Comparison of ENCODE assay signal across 20 mouse cellular contexts in the genomic region with DNA sequence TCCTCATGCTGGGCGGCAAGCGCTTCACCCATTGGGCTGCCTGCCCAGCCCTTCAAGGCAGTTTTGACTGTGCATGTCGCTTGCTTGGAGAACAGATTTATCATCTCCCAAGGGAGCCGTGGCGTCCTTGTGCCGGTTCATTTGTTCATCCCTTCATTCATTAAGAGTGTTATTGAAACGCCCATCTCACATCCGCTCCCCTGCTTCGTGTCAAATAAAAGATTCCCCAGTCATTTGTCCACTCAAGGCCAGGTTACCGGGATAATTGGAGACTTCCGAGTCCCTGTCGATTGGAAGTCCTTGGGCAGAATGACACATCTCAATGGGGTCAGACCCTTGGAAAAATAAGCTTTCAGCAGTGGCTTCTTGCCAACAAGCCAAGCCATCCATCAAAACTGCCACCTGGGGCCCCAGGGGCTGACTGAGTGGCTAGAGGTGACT.
DNase-seq lines count a peak whose midpoint lies in the region; ATAC-seq lines count a peak whose summit lies in the region.
"Had no signal": no experiment of that assay in that cellular context is flagged by ENCODE, and none has a peak within 500 bp of the region (broad histone marks: within the 10 kb centered on the region; RNA-seq: fewer than 3 reads in every experiment).

No protein-coding gene starts in this region.

- no peaks in the 10 kb centered on the region for H3K9me3 ChIP-seq in hindbrain, embryonic 11.5 days (ENCODE audit: control insufficient read depth, low read length)
- H3K9me3 ChIP-seq in hindbrain, embryonic 16.5 days (ENCODE audit: control insufficient read depth, low read length): peaks cover 4% of the 10 kb centered on the region
- H3K9me3 ChIP-seq in hindbrain, embryonic 14.5 days (ENCODE audit: control insufficient read depth, low read length): 0 out of 2 replicates have a peak, but pooled peaks cover 4% of the 10 kb centered on the region
- H3K9me3 ChIP-seq: embryonic facial prominence, embryonic 15.5 days; heart, embryonic 13.5 days; intestine, embryonic 15.5 days; limb, embryonic 10.5 days; midbrain, embryonic 13.5 days had no signal

- no peak overlapping the region for H3K4me2 ChIP-seq in hindbrain, embryonic 11.5 days (replicated peaks; ENCODE audit: low read depth, low read length)
- H3K4me2 ChIP-seq in hindbrain, embryonic 16.5 days (ENCODE audit: low read length): no peak overlapping the region
- no peak overlapping the region for H3K4me2 ChIP-seq in hindbrain, embryonic 14.5 days (replicated peaks)
- H3K4me2 ChIP-seq: embryonic facial prominence, embryonic 15.5 days; heart, embryonic 13.5 days; intestine, embryonic 15.5 days; midbrain, embryonic 13.5 days had no signal

- no peaks in the 10 kb centered on the region for H3K4me1 ChIP-seq in hindbrain, embryonic 11.5 days (replicated peaks; ENCODE audit: control insufficient read depth, insufficient read depth, low read length)
- peaks cover 3% of the 10 kb centered on the region for H3K4me1 ChIP-seq in hindbrain, embryonic 16.5 days (ENCODE audit: control insufficient read depth, insufficient read depth, low read depth, low read length)
- no peaks in the 10 kb centered on the region for H3K4me1 ChIP-seq in hindbrain, embryonic 14.5 days (replicated peaks; ENCODE audit: control insufficient read depth, insufficient read depth, low read length)
- H3K4me1 ChIP-seq: embryonic facial prominence, embryonic 15.5 days; heart, embryonic 13.5 days; intestine, embryonic 15.5 days; limb, embryonic 10.5 days; midbrain, embryonic 13.5 days had no signal

- no peak overlapping the region for H3K4me3 ChIP-seq in hindbrain, embryonic 11.5 days (ENCODE audit: low read depth, low read length)
- no peak overlapping the region for H3K4me3 ChIP-seq in hindbrain, embryonic 16.5 days (ENCODE audit: low read length)
- no peak overlapping the region for H3K4me3 ChIP-seq in hindbrain, embryonic 14.5 days (replicated peaks; ENCODE audit: low read length)
- H3K4me3 ChIP-seq: embryonic facial prominence, embryonic 15.5 days; heart, embryonic 13.5 days; intestine, embryonic 15.5 days; limb, embryonic 10.5 days; midbrain, embryonic 13.5 days; myocyte had no signal

- no peak overlapping the region for H3K27ac ChIP-seq in hindbrain, embryonic 11.5 days (ENCODE audit: low read depth, low read length)
- no peak overlapping the region for H3K27ac ChIP-seq in hindbrain, embryonic 16.5 days (ENCODE audit: low read depth, low read length)
- H3K27ac ChIP-seq in hindbrain, embryonic 14.5 days: no peak overlapping the region
- H3K27ac ChIP-seq: embryonic facial prominence, embryonic 15.5 days; heart, embryonic 13.5 days; intestine, embryonic 15.5 days; limb, embryonic 10.5 days; midbrain, embryonic 13.5 days had no signal

- ATAC-seq in hindbrain, embryonic 11.5 days (ENCODE audit: low FRiP score): peak; percentile 56
- ATAC-seq in hindbrain, embryonic 16.5 days: no peak
- no peak for ATAC-seq in hindbrain, embryonic 14.5 days (ENCODE audit: low FRiP score)
- ATAC-seq: activated CD4-positive, CD25-positive, alpha-beta regulatory T cell, adult 4 months; intestine, embryonic 15.5 days; liver, postnatal 0 days; midbrain, embryonic 13.5 days had no signal

- WGBS in hindbrain, embryonic 11.5 days: 48% methylated on average over 12 of the region's 12 CpGs
- 31% methylated on average over 12 of the region's 12 CpGs for WGBS in hindbrain, embryonic 16.5 days
- WGBS in hindbrain, embryonic 14.5 days: 23% methylated on average over 12 of the region's 12 CpGs

- H3K36me3 ChIP-seq in hindbrain, embryonic 11.5 days (ENCODE audit: control insufficient read depth, insufficient read depth, low read length): no peaks in the 10 kb centered on the region
- no peaks in the 10 kb centered on the region for H3K36me3 ChIP-seq in hindbrain, embryonic 16.5 days (ENCODE audit: control insufficient read depth, insufficient read depth, low read length)
- no peaks in the 10 kb centered on the region for H3K36me3 ChIP-seq in hindbrain, embryonic 14.5 days (replicated peaks; ENCODE audit: control insufficient read depth, insufficient read depth)
- H3K36me3 ChIP-seq: embryonic facial prominence, embryonic 15.5 days; heart, embryonic 13.5 days; intestine, embryonic 15.5 days; limb, embryonic 10.5 days; midbrain, embryonic 13.5 days had no signal

- H3K9ac ChIP-seq in hindbrain, embryonic 11.5 days (ENCODE audit: low read depth, low read length): no peak overlapping the region
- no peak overlapping the region for H3K9ac ChIP-seq in hindbrain, embryonic 16.5 days (ENCODE audit: low read depth, low read length)
- no peak overlapping the region for H3K9ac ChIP-seq in hindbrain, embryonic 14.5 days
- H3K9ac ChIP-seq: embryonic facial prominence, embryonic 15.5 days; heart, embryonic 13.5 days; intestine, embryonic 15.5 days; liver, postnatal 0 days; midbrain, embryonic 13.5 days had no signal

- no peaks in the 10 kb centered on the region for H3K27me3 ChIP-seq in hindbrain, embryonic 11.5 days (ENCODE audit: control insufficient read depth, insufficient read depth, low read length)
- no peaks in the 10 kb centered on the region for H3K27me3 ChIP-seq in hindbrain, embryonic 16.5 days (replicated peaks; ENCODE audit: control insufficient read depth, insufficient read depth, low read length)
- no peaks in the 10 kb centered on the region for H3K27me3 ChIP-seq in hindbrain, embryonic 14.5 days (ENCODE audit: control insufficient read depth, insufficient read depth, low read length)
- H3K27me3 ChIP-seq: embryonic facial prominence, embryonic 15.5 days; heart, embryonic 13.5 days; intestine, embryonic 15.5 days; midbrain, embryonic 13.5 days had no signal

- peak; percentile 45 for DNase-seq in hindbrain, embryonic 11.5 days (ENCODE audit: low spot score)
- peak; percentile 87 to 96 for DNase-seq in adrenal gland, adult (ENCODE audit: inconsistent age in 2 of 2, low spot score in 1 of 2)
- DNase-seq in adrenal gland, postnatal 10 days: peak; percentile 84
- DNase-seq in hindbrain, embryonic 14.5 days (ENCODE audit: low spot score): peak; percentile 38
- no peak for DNase-seq in Muller cell, postnatal 12 days (ENCODE audit: inconsistent ontology term)
- no peak for DNase-seq in gastrocnemius, adult 8-10 months (ENCODE audit: low spot score in 2 of 2)
- DNase-seq: cerebellum, adult 18-20 months; heart, postnatal 36 days; kidney, adult 9 months; kidney, postnatal 25 days; liver, postnatal 0 days; lung, postnatal 10 days had no signal

Comparison
In these comparisons a context has a peak if more than half of its experiments do, and no peak if none do; other contexts are left out.
1. DNase-seq: peak in hindbrain, embryonic 11.5 days (single experiment), adrenal gland, adult (2 of 2), adrenal gland, postnatal 10 days (single experiment) and hindbrain, embryonic 14.5 days (single experiment); none in Muller cell, postnatal 12 days (single experiment) and gastrocnemius, adult 8-10 months (0 of 2).